Mouse (Mus musculus) fat pad, adult 2 months (tissue): ENCODE data around the gene Kcnj6.

Experiments used
- DNase-seq: peaks from one replicate; pipeline ENCODE4 v3.0.0-alpha.2; 2011; ENCODE audit warnings: low read depth, low spot score; ENCODE audit errors: extremely low read depth

Gene Kcnj6

GRCm38 (mm10) chr16:94932702-94933101, 64.8 kb downstream of the Kcnj6 start:
- DNase-seq = no peak

- DNase-seq = no peak
These were observed 65.9 kb downstream of the Kcnj6 start for GRCm38 (mm10) chr16:94931343-94932301.

GRCm38 (mm10) chr16:94925364-94925763, 72.1 kb downstream of the Kcnj6 start:
- DNase-seq = no peak

GRCm38 (mm10) chr16:94919177-94919576, 78.3 kb downstream of the Kcnj6 start:
- DNase-seq = no peak

- DNase-seq = no peak
These were observed 91.5 kb downstream of the Kcnj6 start for GRCm38 (mm10) chr16:94906026-94906425.

GRCm38 (mm10) chr16:94898832-94899231, 98.7 kb downstream of the Kcnj6 start:
- no peak for DNase-seq

GRCm38 (mm10) chr16:94892162-94892650, 105.3 kb downstream of the Kcnj6 start:
- DNase-seq = no peak

GRCm38 (mm10) chr16:94890581-94890980, 106.9 kb downstream of the Kcnj6 start:
- no peak for DNase-seq

GRCm38 (mm10) chr16:94890056-94890455, 107.4 kb downstream of the Kcnj6 start:
- no peak for DNase-seq

- no peak for DNase-seq
These were observed 108.9 kb downstream of the Kcnj6 start for GRCm38 (mm10) chr16:94888554-94888953.

- no peak for DNase-seq
These were observed 111.1 kb downstream of the Kcnj6 start for GRCm38 (mm10) chr16:94886398-94886797.

- no peak for DNase-seq
These were observed 112.4 kb downstream of the Kcnj6 start for GRCm38 (mm10) chr16:94885062-94885461.

GRCm38 (mm10) chr16:94883909-94884308, 113.6 kb downstream of the Kcnj6 start:
- no peak for DNase-seq

- DNase-seq = no peak
These were observed 114.3 kb downstream of the Kcnj6 start for GRCm38 (mm10) chr16:94883196-94883595.

- DNase-seq = no peak
These were observed 115.4 kb downstream of the Kcnj6 start for GRCm38 (mm10) chr16:94882111-94882510.

- no peak for DNase-seq
These were observed 124.8 kb downstream of the Kcnj6 start for GRCm38 (mm10) chr16:94872614-94873272.

GRCm38 (mm10) chr16:94868354-94868753, 129.1 kb downstream of the Kcnj6 start:
- DNase-seq = no peak

GRCm38 (mm10) chr16:94866300-94866956, 131.1 kb downstream of the Kcnj6 start:
- DNase-seq = no peak

GRCm38 (mm10) chr16:94865796-94866195, 131.7 kb downstream of the Kcnj6 start:
- DNase-seq = no peak

- no peak for DNase-seq
These were observed 132.4 kb downstream of the Kcnj6 start for GRCm38 (mm10) chr16:94865101-94865500.

- DNase-seq = no peak
These were observed 134.0 kb downstream of the Kcnj6 start for GRCm38 (mm10) chr16:94863475-94863874.
